Mouse (Mus musculus) embryo, embryonic 10 days (tissue): Measurements from ENCODE around the gene Sdad1.
"Not testable (repeated sequence)": the region's sequence is repeated elsewhere in the genome, so short reads cannot be mapped to it uniquely, and the experiment has no call there.

Experiments
- DNase-seq: peaks from one replicate; pipeline ENCODE4 v3.0.0-alpha.2; 2015; ENCODE audit warnings: low spot score

The Sdad1 gene

DNA sequence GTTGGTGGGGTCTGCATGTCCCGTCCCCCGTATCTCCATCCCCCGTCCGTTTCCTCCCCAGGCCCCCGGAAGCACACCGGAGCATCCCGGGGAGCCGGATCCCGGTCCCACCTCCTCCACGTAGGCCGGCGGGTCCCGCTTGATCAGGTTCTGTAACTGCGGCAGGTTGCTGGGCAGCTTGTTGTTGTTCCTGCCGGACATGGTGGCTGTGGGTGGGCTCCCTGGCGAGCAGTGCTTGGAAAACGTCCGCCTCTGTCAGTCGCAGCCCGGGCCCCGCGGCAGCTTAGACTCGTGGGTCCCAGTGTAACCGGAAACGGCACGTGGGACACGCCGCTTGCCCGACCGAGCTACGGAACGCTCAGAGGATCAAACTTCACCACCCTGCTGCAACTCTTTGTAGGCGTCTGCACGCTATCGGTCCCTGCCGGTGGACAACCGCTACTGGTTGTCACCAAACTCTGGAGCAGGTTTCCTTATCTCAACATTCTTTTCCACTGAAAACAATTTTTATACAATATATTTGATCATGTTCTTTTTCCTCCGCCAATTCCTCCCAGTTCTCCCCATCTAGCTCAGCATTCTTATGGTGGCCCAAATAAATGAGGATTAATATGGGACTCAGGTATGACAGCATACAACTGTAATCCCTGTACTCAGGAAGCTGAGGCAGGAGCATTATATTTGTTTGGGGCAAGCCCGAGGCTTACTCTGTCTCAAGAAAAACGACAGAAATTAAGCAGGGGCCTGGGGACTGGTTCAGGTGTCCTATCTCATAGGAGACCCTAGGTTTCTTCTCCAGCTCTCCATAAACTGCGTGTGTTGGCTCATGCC lies at the start of gene Sdad1:
Sdad1 (minus strand) TSS at position 799 of the 831 bp plus-strand sequence.
- peak; percentile 98 for DNase-seq

DNA sequence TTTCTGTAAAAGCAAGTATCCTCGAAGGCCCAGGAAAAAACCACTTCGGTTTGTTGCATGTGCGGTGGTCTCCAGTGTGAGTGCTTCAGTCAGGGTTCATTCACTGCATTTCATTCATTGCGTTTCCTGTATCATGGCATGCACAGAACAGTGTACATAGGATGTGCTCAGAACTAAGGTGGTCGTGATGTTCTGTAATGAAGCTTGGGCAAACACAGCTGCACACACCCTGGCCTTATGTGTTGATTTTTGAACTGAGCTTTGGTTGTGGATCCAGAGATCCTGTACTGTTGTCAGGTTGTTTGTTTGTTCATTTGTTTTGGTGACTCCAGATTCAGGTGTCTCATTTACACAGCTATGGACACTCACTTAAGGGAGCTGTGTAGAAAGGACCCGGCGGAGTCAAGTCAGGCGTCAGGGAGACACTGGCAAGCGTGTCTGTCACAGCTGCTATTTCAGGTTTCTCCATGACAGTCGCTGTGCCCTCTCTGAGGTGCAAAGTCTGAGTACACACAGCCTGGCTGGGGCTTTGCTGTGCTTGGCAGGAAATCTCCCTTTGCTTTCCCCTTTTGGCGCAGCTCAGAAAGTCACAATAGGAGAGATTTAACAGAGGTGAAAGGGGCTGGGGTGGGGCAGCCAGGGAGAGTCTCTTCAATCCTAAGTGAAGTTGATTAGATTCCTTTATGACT lies 48.6 kb upstream of the Sdad1 start:
- DNase-seq, result no peak

DNA sequence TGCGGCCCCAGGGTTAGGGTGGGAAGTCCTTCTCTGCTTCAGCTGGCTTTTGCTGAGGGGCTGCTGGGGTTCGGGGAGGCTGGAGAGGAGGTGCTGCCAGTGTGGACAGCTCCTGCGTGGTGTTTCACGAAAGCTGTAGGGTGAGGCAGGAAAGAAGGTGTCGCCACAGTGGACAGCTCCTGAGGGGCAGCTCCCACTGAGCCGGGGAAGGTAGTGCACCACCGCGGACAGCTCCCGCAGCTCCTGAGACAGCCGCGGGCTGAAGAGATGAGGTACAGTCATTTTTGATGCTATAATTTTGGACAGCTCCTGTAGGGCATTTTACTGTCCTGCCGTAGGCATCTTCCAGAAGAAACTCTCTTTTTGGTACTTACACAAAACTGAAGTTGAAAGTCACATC lies 47.8 kb upstream of the Sdad1 start:
- DNase-seq, result peak; percentile 40

DNA sequence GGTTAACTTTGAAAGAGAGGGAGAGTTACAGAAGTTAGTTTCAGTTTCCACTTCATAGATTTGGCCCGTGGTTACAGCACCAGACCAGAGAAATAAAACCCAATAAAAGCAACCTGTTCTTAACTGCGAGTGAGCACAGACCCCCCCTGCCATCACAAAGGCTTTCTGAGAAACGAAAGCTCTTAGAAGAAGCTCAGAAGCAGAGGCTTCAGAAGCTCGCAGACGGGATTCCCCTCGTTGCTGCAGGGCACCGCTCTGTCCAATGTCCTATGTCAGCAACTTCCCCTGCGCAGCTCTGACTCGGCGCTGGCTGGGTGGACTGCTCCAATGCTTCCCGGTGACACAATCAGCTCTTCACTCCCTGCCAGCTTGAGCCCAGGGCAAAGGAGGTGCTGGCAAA lies 43.2 kb upstream of the Sdad1 start:
- no peak for DNase-seq

DNA sequence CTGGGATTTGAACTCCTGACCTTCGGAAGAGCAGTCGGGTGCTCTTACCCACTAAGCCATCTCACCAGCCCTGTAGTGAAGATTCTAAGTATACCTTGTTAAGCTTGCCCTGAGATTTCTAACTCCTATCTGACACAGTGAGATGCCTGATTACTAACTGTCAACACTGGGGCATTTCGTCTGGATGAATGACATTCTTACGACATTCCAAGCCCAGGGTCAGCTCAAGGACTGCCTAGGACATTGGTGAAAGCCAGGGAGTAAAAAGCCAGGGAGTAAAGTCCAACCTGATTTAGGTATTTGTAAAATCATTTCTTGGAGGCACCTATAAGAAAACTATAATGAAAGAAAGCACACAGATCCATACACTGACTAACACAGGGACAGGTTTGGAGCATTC lies 42.4 kb upstream of the Sdad1 start:
- DNase-seq, result not testable (repeated sequence)

DNA sequence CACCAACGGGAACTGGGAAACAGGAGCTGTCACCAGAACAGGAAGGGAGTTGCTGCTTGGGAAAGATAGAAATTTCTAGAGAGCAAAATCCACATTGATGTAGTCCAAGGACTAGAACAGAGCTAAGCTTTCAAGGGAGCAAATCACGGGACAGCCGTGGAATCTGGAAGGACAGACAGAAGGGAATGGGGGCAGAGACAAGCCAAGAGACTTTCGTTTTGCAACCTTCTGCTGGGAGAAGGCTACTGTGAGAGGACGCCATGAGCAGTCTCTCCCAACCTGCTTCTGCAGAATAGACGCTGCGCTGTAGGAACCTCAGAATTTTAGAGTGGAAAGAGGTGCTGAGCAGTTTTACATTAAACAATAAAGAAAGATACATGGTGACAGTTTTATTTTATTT lies 39.5 kb upstream of the Sdad1 start:
- DNase-seq, result no peak

DNA sequence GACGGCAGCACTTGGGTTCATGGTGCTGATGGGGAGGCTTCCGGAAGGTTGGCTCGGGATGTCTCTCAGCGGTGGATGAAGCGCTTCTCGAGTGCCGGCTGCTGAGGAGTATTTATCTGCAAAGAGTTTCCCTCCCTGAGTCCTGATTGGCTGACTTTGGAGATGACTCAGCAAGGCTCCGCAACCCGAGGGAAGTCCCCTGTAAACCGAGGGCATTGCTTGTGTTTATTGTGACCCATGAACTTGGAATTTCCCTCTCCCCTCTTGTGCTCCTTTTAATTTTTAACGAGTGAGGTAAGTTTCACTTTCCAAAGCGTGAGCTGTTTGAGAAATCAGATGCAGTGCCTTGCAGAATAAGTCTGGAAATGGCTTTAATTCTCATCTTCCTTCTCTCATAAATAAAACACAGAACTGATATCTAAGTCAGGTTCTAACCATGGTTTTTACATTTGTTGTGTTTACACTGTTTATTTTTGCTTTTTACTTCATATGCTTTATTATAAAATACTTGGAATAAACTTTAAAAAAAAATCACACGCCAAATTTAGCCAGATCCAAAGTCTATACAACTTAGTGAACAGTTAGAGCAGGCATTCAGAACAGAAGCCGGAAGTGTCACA lies 38.6 kb upstream of the Sdad1 start, which contains the start of gene Cxcl10:
Cxcl10 (minus strand) TSS at position 96 of the 620 bp plus-strand sequence.
- DNase-seq, result peak; percentile 67

DNA sequence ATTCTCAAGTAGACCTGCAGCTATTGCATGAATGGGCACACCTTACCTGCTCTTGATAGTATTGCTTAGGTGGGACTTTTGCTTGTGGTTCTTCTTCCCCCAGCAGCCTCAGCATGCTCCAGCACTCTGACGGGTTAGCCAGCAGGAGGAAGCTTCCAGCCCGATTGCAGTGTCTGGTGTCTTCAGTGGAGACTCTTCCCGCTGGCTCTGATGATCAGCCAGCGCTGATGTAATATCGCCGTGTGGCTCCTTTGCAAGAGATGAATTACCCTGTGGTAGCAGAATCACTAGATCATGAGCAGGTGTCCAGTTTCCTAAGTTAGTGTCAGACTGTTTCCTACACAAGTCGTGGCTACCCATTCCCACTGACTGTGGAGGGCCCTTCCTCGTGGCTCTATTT lies 34.7 kb upstream of the Sdad1 start:
- DNase-seq, result no peak

DNA sequence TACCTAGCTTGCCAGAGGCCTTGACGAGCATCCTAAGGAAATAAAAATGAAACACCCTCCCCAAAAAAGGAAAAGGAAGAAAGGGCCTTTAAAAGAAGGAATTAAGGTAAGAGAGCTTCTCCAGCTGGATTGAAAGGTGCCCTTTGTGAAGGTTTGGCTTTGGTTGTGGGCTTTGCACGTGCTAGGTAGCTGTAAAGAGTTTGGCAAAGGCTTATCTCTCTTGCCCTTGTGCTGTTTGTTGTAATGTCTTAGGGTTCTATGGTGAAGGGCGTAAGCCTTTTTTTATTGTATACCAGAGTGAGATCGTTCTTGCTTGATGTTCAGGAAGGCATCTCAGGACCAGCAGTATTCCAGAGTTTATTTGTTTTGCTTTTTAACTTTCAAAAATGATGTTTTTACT lies 30.3 kb upstream of the Sdad1 start:
- DNase-seq, result no peak

DNA sequence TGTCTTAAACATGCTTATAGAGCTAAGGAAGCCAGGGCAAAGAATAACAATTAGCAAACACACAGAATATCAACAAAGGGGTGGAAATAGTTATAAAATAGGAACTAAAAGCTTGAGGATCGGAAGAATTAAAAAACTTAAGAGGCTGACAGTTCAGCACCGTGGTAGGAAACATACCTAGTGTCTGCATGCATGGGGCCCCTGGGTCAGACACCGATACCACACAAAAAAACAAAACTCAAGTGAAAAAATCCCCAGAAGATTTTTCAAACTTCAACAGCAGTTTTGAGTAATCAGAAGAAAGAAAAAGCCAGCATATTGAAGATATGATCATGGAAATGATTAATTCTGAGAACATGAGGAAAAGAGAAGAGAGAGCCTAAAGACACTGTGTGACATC lies 26.5 kb upstream of the Sdad1 start:
- no peak for DNase-seq

DNA sequence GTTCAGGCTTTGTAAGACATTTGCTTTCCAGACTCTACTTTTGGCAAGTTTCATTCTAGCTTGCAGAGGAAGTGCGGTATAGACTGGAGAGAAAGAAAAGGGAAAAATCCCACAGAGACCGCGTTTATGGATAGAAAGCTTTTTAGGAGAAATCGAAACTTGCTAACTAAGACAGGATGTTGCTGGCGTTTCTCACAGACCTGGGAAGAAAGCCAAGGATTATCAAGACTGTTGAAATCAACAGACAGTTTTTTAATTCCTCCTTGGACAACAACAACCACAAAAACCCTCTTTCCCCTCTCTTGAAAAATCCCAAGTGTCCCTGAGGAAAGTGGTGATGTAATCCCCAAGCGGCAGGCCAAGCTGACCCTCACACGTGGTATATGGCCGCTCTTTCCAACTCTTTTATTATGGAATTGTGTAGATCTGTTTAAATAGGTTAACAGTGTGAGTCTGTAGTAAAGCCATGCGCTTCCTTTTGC lies 22.1 kb upstream of the Sdad1 start:
- no peak for DNase-seq

DNA sequence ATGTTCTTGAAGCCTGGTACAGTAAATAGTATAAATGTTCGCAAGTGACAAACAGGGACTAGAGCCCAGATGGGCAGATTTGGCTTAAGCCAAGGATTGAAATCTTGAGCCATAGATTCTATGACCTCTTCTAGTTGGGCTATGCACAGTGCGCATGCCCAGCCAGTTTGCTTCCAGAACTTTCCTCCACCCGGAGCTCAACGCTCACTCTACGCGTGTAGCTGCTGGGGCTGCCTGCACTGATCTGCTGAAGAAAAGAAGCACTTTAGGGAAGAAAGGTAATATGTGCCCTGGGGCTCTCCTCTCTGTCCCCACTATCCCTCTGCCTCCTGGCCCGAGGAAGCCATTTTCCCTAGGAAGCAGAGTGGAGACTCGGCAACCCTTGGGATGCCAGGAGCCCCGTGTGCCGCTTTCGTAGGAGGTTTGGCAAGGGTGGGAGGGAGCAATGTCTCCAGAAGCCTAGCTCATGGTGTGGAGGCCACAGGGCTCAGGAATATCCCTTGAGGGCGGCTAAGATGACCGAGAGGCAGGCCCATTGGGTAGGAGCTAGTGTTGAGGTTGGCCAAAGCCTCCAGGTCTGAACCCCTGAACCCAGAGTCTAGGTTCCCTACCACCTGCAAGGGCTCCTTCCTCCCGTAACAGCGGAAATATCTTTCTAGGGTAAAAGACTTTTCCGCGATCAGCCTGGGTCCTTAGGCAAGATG lies 21.5 kb upstream of the Sdad1 start, which contains the start of gene Art3:
Art3 (plus strand) TSS at position 193 of the 704 bp plus-strand sequence.
- DNase-seq, result no peak

DNA sequence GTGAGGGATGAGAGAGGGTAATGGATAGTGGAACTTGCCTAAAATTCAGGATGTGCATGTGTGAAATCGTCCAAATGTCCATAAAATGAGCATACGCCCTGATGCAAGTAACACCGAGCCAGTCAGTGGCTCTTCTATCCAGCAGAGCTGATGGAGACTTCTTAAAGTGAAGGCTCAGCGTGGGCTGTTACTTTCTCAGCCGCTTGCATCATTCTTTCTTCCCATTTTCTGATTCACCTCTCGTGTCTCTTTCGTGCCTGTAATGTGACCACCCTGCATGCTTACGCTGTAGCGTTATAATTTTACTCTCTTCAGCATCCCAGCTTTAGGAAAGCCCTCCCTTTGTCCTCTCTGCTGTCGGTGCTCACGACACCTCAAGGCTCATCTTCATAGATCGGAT lies 20.8 kb upstream of the Sdad1 start:
- no peak for DNase-seq

DNA sequence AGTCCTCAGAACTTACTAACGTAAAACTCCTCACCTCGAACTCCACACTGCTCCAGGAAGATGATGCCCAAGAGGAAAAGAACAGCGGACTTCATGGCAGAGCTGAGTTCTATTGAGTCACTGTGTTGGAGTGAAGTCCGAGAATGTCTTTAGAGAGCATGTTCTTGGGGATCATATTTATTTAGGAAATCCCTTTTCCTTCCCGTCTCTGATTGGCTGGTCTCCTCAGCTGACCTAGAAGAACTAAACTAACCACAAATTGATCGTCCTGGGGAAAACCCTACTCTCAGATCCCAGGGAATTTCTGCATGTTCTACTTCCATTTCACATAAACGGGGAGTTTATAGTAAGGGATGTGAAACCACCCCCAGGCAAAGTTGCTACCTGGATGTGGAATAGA lies 17.6 kb upstream of the Sdad1 start, which contains the start of gene Cxcl9:
Cxcl9 (minus strand) TSS at position 151 of the 400 bp plus-strand sequence.
- DNase-seq, result no peak

DNA sequence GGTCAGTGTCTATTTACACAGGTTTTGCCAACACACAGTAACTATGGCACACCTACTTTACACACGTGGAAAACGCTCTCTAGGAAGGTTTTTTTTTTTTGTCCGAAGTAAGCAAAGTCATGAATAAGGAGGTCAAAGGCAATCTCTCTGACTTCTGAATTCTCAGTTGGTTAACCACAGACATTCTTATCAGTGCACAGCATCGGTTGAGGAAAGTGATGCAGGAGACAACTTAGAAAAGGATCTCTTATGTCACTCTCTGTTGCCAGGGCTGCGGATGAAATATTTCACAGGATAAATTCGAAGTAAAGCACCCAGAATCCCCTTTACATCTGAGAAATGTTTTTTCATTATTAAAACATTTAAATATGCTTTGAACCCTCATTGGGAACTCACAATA lies 17.1 kb upstream of the Sdad1 start:
- DNase-seq, result no peak

DNA sequence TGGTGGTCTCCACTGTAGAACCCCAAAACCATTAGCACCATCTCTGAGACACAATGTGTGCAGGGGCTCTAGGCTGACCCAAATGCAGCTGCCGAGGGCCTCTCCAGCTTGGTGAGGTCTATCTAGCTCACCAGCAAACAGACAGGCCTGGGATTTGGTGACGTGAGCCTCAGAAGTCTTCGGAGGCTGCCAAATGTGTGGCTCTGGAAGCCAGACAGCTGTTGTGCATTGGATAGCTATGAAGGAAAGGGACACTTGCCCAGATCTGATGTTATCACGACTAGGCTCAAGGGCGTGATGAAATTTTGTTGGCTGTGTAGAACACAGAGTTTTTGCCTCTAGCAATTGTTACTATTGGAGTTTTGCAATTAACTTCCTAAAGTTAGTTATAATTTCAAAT lies 13.0 kb upstream of the Sdad1 start:
- DNase-seq, result no peak

DNA sequence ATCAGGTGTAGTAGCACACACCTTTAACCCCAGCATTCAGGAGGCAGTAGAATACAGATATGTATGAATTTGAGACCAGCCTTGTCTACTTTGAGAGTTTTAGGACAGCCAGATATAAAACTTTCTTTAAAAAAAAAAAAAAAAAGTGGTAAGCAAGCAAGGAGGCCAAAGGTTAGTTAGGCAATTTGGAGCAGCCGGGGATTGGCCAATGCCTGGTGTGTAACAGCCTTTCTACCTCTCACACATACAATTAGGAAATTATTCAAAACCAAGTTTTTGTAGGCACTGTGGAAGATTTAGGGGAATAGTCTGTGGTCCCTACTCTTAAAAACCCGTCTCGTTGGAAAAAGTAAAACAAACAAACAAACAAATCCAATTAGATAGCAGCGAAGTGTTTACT lies 12.3 kb upstream of the Sdad1 start:
- DNase-seq, result no peak

DNA sequence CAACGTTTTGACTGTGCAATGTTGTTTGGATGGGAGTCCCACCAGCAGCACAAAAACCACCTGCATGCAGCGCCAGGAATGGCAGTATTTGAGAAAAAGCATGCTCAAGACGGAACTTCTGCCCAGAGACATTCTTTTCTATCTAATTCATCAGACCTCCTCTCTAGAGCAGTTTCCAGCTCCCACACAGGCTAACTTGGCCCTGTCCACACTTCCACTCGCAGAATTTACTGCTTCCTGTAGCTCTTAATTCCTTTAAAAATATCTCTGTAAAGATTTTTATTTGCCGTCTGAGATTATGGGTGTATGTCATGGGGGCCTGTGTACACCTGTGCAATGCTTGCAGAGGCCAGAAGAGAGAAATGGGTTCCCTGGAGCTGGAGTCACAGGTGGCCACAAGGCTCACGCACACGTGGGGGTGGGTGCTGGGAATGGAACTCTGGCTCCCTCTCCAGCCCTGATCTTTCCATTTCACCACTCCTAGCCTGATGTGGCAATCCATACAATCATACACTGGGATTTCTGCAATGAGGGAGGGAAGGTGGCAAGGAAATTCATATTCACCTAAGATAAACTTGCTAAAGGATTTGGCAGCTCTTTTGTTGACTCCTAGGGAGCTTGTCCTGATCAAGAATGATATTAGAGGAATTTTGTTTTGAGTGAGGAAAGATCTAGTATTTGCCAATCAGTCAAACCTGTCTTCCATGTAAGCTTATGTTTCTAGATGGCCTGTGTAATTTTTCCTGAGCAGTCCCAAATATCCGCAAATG lies 11.5 kb upstream of the Sdad1 start:
- DNase-seq, result no peak

DNA sequence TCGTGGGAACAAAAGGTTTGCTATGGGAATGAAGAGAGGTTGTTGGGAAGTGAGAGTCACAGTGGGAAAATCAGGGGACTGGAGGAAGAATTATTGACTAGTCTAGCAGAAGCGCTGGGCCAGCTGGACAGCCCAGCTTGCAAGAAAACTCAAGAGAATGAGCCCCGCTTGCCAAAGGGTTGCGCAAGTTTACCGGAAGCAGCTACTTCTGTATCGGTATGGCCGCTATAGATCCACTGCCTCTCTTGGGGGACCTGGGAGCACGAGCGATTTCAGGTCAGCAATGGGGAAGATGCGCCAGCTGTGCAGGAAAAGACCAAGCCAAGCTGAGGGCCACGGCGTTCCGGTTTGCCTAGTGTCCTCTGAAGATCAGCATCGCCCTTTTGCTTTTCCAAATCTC lies 8.3 kb upstream of the Sdad1 start:
- DNase-seq, result no peak

DNA sequence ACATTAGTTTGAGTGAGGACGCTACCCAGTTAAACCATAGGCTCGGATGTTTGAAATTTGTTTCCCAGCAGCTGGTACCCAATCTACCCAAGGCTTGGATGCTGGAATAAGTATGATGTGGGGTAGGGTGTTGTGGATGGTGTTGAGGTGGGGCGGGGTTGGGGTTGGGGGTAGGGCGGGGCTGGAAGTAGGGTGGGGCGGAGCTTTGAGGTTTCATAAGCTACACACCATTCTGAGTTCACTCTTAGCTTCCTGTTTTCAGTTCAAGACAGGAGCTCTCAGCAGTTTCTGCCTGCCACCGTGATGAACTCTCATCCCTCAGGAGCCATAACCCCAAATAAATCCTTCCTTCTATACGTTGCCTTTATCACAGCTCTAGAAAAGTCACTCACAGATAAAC lies 7.8 kb upstream of the Sdad1 start:
- DNase-seq, result no peak

DNA sequence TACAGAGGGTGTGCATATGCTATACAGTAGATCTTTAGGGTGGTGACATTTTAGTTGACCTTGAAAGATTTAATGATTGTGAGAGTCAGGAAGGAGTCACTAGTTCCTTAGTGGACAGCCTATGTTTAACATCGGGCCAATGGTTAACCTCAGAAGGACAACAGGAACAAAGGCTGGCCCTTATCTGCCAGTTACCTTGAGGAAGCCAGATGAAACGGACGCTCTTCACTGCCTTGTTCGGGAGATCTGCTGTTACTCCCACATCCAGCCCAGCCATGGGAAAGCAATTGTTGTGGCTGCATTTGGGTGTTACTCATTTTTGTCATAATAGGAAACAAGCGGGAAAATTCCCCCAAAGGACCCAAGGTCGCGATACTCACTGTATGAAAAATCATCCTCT lies 3.5 kb upstream of the Sdad1 start:
- no peak for DNase-seq
